Mouse (Mus musculus): ENCODE measurements around the gene Enc1.

Gene Enc1

DNA sequence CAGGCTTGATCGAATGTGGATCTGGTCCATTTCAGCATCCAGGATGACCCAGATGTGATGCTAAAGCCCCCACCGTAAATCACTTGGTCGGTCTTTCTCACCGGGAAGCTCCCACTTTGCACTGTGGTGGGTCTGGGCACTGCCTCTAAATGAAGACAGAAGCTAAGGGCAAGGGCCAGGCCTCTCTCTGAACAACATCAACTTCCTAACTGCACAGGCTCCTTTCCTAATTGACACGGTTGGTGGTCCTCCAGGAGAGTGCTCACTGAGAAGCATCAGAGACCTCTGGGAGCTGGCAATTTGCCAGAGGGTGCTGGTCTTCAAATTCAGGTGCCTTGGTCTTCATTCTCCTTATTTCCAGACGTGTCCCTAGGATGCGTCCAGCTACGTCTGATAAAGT lies 17.0 kb upstream of the Enc1 start:
- in situ Hi-C loops (cut with MboI; ENCODE audit: low pct_unique_long_range_greater_than_20kb in 1 of 2, low sequenced_read_pairs in 2 of 2, unreplicated experiment in 1 of 2), result no loop called here

DNA sequence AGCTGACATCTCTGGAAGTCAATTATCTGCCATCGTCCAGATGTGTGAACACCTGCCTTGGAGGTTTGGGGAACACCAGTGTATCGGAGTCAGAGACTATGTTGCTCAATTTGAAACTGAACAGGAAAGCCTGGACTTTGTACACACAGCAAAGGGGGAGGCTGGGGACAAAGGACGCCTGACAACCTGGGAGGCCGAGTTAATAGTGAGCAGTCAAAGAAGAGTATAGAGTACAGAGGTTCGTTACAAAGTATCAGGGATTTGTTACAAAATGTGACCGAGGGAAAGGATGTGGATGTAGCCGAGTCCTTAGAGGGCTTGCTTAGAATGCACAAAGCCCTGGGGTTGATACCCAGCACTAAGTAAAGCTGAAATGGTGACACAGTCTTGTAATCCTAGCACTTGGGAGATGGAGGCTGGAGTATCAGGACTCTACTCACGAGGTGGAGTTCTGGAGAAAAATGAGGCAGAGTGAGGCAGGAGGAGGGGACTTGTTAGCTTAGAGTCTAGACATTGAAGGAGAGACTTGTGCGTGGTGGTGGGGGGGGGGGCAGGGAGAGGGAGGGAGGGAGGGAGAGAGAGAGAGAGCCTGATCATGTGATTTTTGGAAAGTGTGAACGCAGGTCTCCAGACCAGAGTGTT lies 16.4 kb upstream of the Enc1 start:
- in situ Hi-C loops (cut with MboI; ENCODE audit: low pct_unique_long_range_greater_than_20kb in 1 of 2, low sequenced_read_pairs in 2 of 2, unreplicated experiment in 1 of 2), result no loop called here

GRCm38 (mm10) chr13:97225130-97225529 lies 15.8 kb upstream of the Enc1 start:
- in situ Hi-C loops (cut with MboI; ENCODE audit: low pct_unique_long_range_greater_than_20kb in 1 of 2, low sequenced_read_pairs in 2 of 2, unreplicated experiment in 1 of 2), result loop anchor here in 1 of 2 experiments (5.0 kb wide), 1 partner anchor 712 kb away; no protein-coding TSS in a partner anchor

GRCm38 (mm10) chr13:97227795-97228194 lies 13.1 kb upstream of the Enc1 start:
- in situ Hi-C loops (cut with MboI; ENCODE audit: low pct_unique_long_range_greater_than_20kb in 1 of 2, low sequenced_read_pairs in 2 of 2, unreplicated experiment in 1 of 2), result loop anchor here in 1 of 2 experiments (5.0 kb wide), 1 partner anchor 710 kb away; no protein-coding TSS in a partner anchor

DNA sequence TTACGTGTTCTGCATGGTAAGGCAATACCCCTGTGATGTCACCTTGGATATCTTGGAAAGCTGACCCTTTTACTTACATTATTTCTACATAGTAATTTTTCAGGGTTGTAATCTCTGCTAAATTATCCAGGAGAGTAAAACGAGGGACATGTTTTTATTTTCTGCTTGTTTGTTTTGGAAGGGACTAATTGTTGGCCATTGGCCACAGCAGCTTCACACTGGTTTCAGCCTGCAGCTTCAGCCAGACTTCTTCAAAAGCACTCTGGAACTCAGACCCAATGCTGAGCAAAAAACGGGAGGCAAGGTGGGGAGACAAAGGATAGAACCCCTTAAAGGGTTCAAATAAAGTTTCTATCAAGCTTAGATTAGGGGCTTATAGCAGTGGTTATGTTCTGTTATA lies 10.8 kb upstream of the Enc1 start:
- in situ Hi-C loops (cut with MboI; ENCODE audit: low pct_unique_long_range_greater_than_20kb in 1 of 2, low sequenced_read_pairs in 2 of 2, unreplicated experiment in 1 of 2), result loop anchor here (5.0 to 10.0 kb wide), 3 partner anchors 122 to 707 kb away; no protein-coding TSS in a partner anchor

DNA sequence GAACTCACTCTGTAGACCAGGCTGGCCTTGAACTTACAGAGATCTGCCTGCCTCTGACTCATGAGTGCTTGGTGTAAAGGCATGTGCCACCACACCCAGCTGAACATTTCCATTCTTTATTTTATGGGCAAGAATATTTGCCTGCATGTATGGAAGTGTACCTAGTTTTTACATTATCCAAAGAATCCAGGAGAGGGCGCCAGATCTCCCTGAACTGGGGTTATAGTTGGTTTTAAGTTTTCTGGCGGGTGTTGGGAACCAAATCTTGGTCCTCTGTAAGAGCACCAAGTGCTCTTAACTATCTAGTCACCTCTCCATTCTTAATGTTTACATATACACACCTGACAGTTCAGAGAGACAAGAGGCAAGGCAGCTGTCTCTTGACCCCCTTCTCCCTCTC lies 7.8 kb upstream of the Enc1 start:
- in situ Hi-C loops (cut with MboI; ENCODE audit: low pct_unique_long_range_greater_than_20kb in 1 of 2, low sequenced_read_pairs in 2 of 2, unreplicated experiment in 1 of 2), result loop anchor here (5.0 to 10.0 kb wide), 3 partner anchors 119 to 704 kb away; no protein-coding TSS in a partner anchor

DNA sequence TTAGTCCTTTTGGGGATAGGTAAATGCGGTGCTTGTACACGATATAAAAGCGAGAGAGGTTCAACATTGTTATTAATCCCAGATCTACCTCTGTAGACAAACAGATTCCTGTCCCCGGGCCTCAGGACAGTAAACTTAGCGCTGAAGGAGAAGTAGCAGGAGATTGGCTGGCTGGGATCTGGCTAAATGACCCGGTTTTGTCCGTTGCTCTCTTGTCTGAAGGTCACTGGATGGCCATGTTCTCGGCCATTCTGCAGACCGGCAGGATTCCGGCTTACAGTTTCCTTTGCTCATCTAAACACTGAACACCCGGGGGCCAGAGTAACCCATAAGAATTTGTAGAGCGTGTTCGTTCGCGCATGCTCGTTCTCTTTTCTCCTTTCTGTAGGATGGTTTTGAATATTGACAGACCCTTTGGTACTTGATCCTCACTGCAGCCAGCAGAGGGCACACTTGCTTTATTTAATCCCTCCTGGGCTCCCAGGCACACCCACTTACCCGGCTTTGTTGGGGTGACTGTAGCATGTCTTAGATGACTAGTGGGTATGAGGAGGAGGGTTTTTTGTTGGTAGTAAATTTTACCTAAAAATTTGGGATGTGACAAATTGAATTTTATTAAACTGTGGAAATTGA lies 6.0 kb upstream of the Enc1 start:
- in situ Hi-C loops (cut with MboI; ENCODE audit: low pct_unique_long_range_greater_than_20kb in 1 of 2, low sequenced_read_pairs in 2 of 2, unreplicated experiment in 1 of 2), result loop anchor here (5.0 to 10.0 kb wide), 3 partner anchors 117 to 702 kb away; no protein-coding TSS in a partner anchor

GRCm38 (mm10) chr13:97235911-97236310 lies 5.0 kb upstream of the Enc1 start:
- in situ Hi-C loops (cut with MboI; ENCODE audit: low pct_unique_long_range_greater_than_20kb in 1 of 2, low sequenced_read_pairs in 2 of 2, unreplicated experiment in 1 of 2), result loop anchor here in 1 of 2 experiments (10.0 kb wide), 1 partner anchor 349 kb away; no protein-coding TSS in a partner anchor

- in situ Hi-C loops (cut with MboI; ENCODE audit: low pct_unique_long_range_greater_than_20kb in 1 of 2, low sequenced_read_pairs in 2 of 2, unreplicated experiment in 1 of 2), result loop anchor here in 1 of 2 experiments (10.0 kb wide), 1 partner anchor 347 kb away; no protein-coding TSS in a partner anchor
These were observed 3.2 kb upstream of the Enc1 start for GRCm38 (mm10) chr13:97237700-97238099.

DNA sequence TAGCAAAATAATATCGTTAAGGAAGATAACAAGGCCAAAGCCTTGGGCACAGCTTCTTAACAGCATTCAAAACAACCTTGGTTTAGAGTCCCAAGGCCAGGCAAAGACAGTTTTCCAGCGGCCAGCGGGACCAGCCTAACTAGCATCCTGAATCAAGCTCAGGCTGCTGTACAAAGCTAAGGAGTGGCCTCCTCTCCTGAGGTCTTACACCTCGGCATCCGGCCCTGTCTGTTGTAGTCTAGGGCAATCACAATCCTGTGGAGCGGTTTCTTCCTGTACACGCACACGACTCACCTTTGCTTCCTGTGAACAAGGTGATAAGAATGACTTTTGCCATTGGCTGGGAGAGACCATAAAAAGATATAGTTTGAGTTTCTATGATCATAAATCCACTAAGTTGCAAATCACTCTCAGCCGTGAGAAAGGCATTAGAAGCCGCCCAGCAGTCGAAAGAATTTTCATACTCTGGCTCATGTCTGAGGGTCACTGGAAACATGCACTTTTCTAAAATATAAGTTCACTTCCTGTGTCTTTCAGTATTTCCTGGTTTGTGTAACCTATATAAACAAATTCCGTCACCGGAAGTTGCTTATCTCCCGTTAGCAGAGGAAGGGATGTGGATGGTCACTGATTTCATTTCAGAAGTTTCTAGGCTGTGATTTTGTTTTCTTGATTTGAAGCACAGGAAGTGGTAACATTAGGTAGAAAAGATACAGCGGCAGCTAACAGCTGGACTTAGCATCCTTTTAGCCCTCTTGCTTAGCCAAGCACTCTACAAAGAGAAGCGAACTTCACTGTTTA lies 2.5 kb upstream of the Enc1 start:
- in situ Hi-C loops (cut with MboI; ENCODE audit: low pct_unique_long_range_greater_than_20kb in 1 of 2, low sequenced_read_pairs in 2 of 2, unreplicated experiment in 1 of 2), result loop anchor here in 1 of 2 experiments (10.0 kb wide), 1 partner anchor 346 kb away; no protein-coding TSS in a partner anchor

DNA sequence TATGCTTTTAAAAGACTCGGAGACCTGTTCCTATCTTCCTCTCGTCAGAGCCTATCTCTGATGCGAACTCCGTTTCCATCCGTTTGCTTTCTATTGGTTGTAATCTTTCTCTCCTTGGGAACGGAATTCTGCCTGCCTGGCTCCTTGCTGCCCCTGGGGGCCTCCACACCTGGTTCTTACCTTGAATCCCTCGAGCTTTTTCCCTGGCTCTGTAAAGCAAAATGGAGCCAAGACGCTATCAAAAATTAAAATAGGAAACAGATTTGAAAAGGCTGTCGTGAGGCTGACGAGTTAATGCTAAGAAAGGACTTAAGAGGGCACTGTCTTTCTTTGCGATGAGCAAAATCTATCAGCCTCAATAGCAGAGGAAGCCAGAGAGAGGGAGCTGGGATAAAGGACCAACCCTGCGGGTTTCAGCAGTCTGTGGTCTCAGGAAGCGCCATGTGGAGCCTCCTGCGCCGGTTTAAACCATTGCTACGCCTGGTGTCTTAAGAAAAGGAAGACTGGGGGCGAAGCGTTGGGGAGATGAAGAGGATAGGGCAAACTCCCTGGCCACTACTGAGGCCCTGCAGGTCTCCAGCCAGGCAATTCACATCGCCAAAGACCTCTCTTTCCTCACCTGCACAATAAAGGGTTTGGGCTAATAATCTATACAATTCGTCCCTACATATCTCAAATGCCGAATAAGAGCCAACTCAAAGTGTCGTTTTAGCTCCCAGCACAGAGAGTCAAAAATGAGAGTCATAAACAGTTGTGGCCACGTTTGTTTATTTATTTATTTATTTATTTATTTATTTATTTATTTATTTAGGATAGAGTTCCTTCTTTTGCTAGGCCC lies 1.3 kb upstream of the Enc1 start:
- in situ Hi-C loops (cut with MboI; ENCODE audit: low pct_unique_long_range_greater_than_20kb in 1 of 2, low sequenced_read_pairs in 2 of 2, unreplicated experiment in 1 of 2), result loop anchor here (10.0 kb wide), 3 partner anchors 55 to 345 kb away; no protein-coding TSS in a partner anchor

DNA sequence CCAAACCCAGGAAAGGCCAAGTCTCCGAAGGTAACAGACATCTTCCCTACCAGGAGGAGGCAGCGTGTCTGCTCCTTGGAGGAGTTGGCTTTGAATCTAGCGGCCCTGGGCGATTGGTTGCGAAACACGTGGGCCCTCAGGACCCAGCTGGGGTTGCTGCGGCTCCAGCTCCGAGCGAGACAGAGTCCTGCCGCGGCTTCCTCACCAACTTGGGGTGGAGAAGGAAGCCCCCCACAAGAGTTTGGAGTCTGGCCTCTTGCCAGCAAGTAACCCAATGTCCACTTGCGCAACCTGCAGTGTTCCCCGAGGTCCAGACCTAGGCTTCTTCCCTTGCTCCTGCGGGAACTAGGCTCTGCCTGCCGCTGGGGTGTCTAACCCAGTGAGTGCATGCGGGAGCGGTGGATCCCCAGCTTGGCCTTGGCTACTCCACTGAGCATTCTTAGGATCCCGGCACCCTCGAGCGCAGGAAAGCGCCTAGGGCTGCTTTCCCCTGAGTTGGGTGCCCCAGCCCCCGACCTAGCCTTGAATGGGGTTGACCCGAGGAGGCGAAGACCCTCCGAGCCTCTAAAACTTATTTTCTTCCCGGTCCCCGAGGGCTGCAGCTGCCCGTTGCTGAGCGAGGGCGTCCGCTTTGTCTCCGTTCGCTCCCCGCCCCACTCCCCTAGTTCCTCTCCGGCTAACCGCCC lies 483 bp upstream of the Enc1 start:
- in situ Hi-C loops (cut with MboI; ENCODE audit: low pct_unique_long_range_greater_than_20kb in 1 of 2, low sequenced_read_pairs in 2 of 2, unreplicated experiment in 1 of 2), result loop anchor here (10.0 kb wide), 3 partner anchors 54 to 344 kb away; no protein-coding TSS in a partner anchor

- in situ Hi-C loops (cut with MboI; ENCODE audit: low pct_unique_long_range_greater_than_20kb in 1 of 2, low sequenced_read_pairs in 2 of 2, unreplicated experiment in 1 of 2), result loop anchor here (10.0 kb wide), 3 partner anchors 53 to 343 kb away; no protein-coding TSS in a partner anchor
These were observed 929 bp downstream of the Enc1 start for GRCm38 (mm10) chr13:97241787-97242280.

DNA sequence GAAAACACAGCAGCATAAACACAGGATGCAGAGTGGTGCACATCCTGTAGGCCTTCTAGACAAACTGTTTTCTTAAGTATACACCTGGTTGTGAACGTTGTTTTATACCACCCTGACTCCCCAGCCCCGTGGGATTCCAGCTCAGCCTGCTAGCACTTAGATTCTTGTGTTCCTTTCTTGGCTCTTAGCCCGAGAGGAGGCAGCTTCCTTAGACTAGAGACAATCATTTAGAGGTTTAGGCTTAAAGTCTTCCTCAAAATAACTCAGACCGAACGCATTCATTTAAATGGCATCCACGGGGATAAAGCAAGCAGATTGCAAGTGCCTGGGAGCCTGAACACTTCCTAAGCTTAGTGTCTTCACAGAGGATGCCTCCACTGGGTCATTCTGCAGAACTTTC lies 1.8 kb downstream of the Enc1 start:
- in situ Hi-C loops (cut with MboI; ENCODE audit: low pct_unique_long_range_greater_than_20kb in 1 of 2, low sequenced_read_pairs in 2 of 2, unreplicated experiment in 1 of 2), result loop anchor here (10.0 kb wide), 3 partner anchors 52 to 342 kb away; no protein-coding TSS in a partner anchor

DNA sequence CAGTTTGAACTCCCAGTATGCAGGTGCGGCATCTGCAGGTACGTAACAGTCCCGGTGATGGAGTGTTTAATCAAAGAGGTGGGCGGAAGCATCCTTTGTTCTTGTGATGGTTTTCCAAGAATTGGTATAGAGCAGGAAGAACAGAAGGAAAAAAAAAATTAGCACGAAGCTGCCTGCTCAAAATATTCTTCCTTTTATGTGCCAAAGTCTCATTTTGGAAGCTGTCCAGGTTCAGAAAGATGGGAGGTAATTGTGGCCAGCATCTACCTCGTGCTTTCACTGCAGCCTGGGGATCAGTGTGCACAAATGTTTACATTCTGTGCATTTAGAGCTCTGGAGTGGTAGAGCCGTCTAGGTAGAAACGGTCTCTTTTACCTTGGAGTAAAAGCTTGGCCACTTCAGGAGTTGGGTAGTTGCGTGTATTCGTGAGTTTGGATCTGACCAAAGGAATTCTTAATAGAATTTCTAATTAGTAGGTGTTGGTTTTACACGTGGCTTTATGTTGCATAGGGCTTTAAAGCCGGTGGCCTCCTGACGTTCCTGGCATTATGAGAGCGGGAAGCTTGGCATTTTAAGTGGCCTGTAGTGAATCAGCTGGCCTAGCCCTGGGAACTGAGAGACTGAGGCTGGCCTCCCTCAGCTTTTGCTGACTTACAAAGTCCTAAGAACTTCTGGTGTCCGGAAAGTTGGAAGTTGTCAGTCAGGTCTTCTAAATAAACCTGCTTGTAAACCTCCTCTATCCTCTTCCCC lies 3.2 kb downstream of the Enc1 start:
- in situ Hi-C loops (cut with MboI; ENCODE audit: low pct_unique_long_range_greater_than_20kb in 1 of 2, low sequenced_read_pairs in 2 of 2, unreplicated experiment in 1 of 2), result loop anchor here (10.0 kb wide), 3 partner anchors 51 to 341 kb away; no protein-coding TSS in a partner anchor

- in situ Hi-C loops (cut with MboI; ENCODE audit: low pct_unique_long_range_greater_than_20kb in 1 of 2, low sequenced_read_pairs in 2 of 2, unreplicated experiment in 1 of 2), result loop anchor here (10.0 kb wide), 3 partner anchors 50 to 340 kb away; no protein-coding TSS in a partner anchor
These were observed 3.8 kb downstream of the Enc1 start for GRCm38 (mm10) chr13:97244712-97245105.

All from mouse embryonic stem cell (cell line).